In the genomic region with DNA sequence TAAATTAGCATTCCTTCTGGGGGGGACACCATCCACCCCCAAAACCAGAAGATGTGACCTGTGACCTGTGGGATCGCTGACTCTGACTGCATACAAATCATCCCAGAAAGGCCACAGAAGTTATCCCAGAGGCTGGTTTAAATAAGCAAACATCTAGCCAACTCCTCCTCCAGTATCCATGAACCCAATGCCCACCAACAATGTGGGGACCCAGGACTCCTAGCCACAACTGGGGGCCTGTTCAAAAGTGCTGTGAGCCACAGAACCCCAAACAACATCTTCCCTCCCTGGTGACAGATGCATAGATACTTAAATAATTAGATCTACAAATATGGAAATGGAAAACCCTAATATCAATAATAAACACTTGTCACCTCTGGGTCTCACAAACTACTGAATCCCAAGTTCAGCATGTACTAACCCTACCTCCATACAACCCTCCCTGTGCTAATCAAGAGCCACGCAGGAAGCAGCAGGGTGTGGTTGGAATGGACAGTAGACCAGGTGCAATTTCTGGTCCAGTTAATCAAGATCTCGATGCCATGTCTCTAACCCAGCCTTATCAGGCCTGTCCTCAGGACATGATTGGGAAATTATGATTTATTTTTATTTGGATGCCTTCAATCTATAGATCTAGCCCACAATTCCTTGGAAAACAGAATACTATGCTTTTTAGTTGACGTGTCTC, we compare ENCODE assay signal across 24 mouse cellular contexts. TPM values are rescaled to one million over a fixed set of nuclear protein-coding genes. Genes with fewer than 3 reads are reported as not detected.
A peak's percentile ranks its signal among the peaks of the same experiment; 100 is the strongest.
DNase-seq lines count a peak whose midpoint lies in the region; ATAC-seq and TF ChIP-seq lines count a peak whose summit lies in the region.
"Had no signal": no experiment of that assay in that cellular context is flagged by ENCODE, and none has a peak within 500 bp of the region (broad histone marks: within the 10 kb centered on the region; RNA-seq: fewer than 3 reads in every experiment).

No protein-coding gene starts in this region.

- no peak for ATAC-seq in heart, embryonic 15.5 days (replicated peaks; ENCODE audit: insufficient number of reproducible peaks, insufficient read depth, low FRiP score, low read depth)
- no peak for ATAC-seq in kidney, embryonic 15.5 days (replicated peaks; ENCODE audit: low FRiP score)
- ATAC-seq: activated CD4-positive, CD25-positive, alpha-beta regulatory T cell, adult 4 months; forebrain, embryonic 14.5 days; inflammation-experienced regulatory T-cells, adult 6 months; intestine, postnatal 0 days; Patski had no signal

- no peak for DNase-seq in gastrocnemius, adult 2 months
- no peak for DNase-seq in gastrocnemius, postnatal 4 days (ENCODE audit: low spot score in 2 of 2)
- DNase-seq in heart, embryonic 10.5 days (ENCODE audit: low spot score), result no peak
- DNase-seq in kidney, postnatal 25 days, result no peak
- peak; percentile 5 for DNase-seq in MEL (ENCODE audit: low read depth, low spot score)
- no peak for DNase-seq in thymus, postnatal 25 days
- DNase-seq: adrenal gland, postnatal 14 days; cerebellum, adult 18-20 months; cerebellum, adult 9-11 months; cerebellum, postnatal 36 days; gastrocnemius, postnatal 36 days had no signal

- peaks cover 17% of the 10 kb centered on the region for H3K36me3 ChIP-seq in heart, embryonic 15.5 days
- peaks cover 55% of the 10 kb centered on the region for H3K36me3 ChIP-seq in heart, embryonic 10.5 days
- H3K36me3 ChIP-seq in kidney, embryonic 15.5 days, result peaks cover 60% of the 10 kb centered on the region
- H3K36me3 ChIP-seq in MEL (ENCODE audit: control insufficient read depth in 1 of 2, insufficient read depth in 2 of 2, low read length in 2 of 2), result peaks cover 10 to 18% of the 10 kb centered on the region in 2 experiments

- no peak for TF ChIP-seq RAD21 in MEL (IDR thresholded peaks at IDR 0.05; ENCODE audit: low read depth, low read length)

- H3K9me3 ChIP-seq in heart, embryonic 15.5 days (replicated peaks), result no peaks in the 10 kb centered on the region
- no peaks in the 10 kb centered on the region for H3K9me3 ChIP-seq in heart, embryonic 10.5 days
- H3K9me3 ChIP-seq in kidney, embryonic 15.5 days (replicated peaks), result no peaks in the 10 kb centered on the region
- no peaks in the 10 kb centered on the region for H3K9me3 ChIP-seq in MEL (replicated peaks; ENCODE audit: insufficient read depth, low read length)
- H3K9me3 ChIP-seq: embryonic facial prominence, embryonic 15.5 days; hindbrain, embryonic 15.5 days had no signal

- peak overlapping the region; percentile 94; the same call in 1 of the 2 replicates for H3K27ac ChIP-seq in gastrocnemius, adult 2 months
- 0 out of 2 replicates have a peak overlapping the region, but pooled peaks have one; percentile 5 for H3K27ac ChIP-seq in heart, embryonic 15.5 days
- no peak overlapping the region for H3K27ac ChIP-seq in heart, embryonic 10.5 days
- H3K27ac ChIP-seq in kidney, embryonic 15.5 days, result peak overlapping the region; percentile 15; the same call in 1 of the 2 replicates
- H3K27ac ChIP-seq in MEL (ENCODE audit: control insufficient read depth, low read depth, low read length), result no peak overlapping the region
- H3K27ac ChIP-seq: forebrain, embryonic 10.5 days; hindbrain, embryonic 10.5 days; hindbrain, embryonic 15.5 days had no signal

- no peak for TF ChIP-seq POLR2A in MEL (IDR thresholded peaks at IDR 0.05; ENCODE audit: control insufficient read depth in 1 of 2, insufficient read depth in 1 of 2, low read depth in 1 of 2, low read length in 2 of 2, poor library complexity in 1 of 2)

- TF ChIP-seq EP300 in MEL (IDR thresholded peaks at IDR 0.05; ENCODE audit: low read depth in 1 of 2, low read length in 2 of 2), result no peak

- no peak for TF ChIP-seq CTCF in gastrocnemius, adult 2 months (IDR thresholded peaks at IDR 0.05)
- TF ChIP-seq CTCF in MEL (IDR thresholded peaks at IDR 0.05 in 2 of 3, conservative IDR thresholded peaks at IDR 0.05 in 1 of 3; ENCODE audit: control insufficient read depth in 1 of 3, insufficient read depth in 1 of 3, low read depth in 2 of 3, low read length in 3 of 3, poor library complexity in 1 of 3, severe bottlenecking in 1 of 3), result no peak

- no peak overlapping the region for H3K4me2 ChIP-seq in heart, embryonic 15.5 days
- H3K4me2 ChIP-seq in kidney, embryonic 15.5 days, result no peak overlapping the region
- H3K4me2 ChIP-seq: embryonic facial prominence, embryonic 15.5 days; heart, embryonic 11.5 days; hindbrain, embryonic 15.5 days had no signal

- WGBS in heart, embryonic 15.5 days, result 77% methylated on average over 4 of the region's 4 CpGs
- WGBS in heart, embryonic 10.5 days, result 82% methylated on average over 4 of the region's 4 CpGs
- 67% methylated on average over 4 of the region's 4 CpGs for WGBS in kidney, embryonic 15.5 days

- no peak overlapping the region for H3K4me3 ChIP-seq in gastrocnemius, adult 2 months
- H3K4me3 ChIP-seq in heart, embryonic 15.5 days, result no peak overlapping the region
- no peak overlapping the region for H3K4me3 ChIP-seq in heart, embryonic 10.5 days
- H3K4me3 ChIP-seq in kidney, embryonic 15.5 days (replicated peaks), result no peak overlapping the region
- H3K4me3 ChIP-seq in MEL (ENCODE audit: control insufficient read depth in 1 of 2, insufficient read depth in 1 of 2, low read depth in 2 of 2, low read length in 2 of 2), result no peak overlapping the region
- H3K4me3 ChIP-seq: embryonic facial prominence, embryonic 15.5 days; erythroblast, embryonic 14.5 days; forebrain, embryonic 10.5 days; hindbrain, embryonic 10.5 days; hindbrain, embryonic 15.5 days had no signal

- peaks cover 92% of the 10 kb centered on the region for H3K4me1 ChIP-seq in heart, embryonic 15.5 days (replicated peaks)
- H3K4me1 ChIP-seq in heart, embryonic 10.5 days, result peaks cover 82% of the 10 kb centered on the region
- peaks cover 83% of the 10 kb centered on the region for H3K4me1 ChIP-seq in kidney, embryonic 15.5 days
- peaks cover 2 to 5% of the 10 kb centered on the region in 2 experiments; a peak in 2 of 4 replicates for H3K4me1 ChIP-seq in MEL (ENCODE audit: control insufficient read depth in 1 of 2, insufficient read depth in 2 of 2, low read length in 2 of 2)

- intact Hi-C loops in gastrocnemius, adult 2 months (cut with DNase I), result no loop called here

- no peaks in the 10 kb centered on the region for H3K27me3 ChIP-seq in heart, embryonic 15.5 days
- H3K27me3 ChIP-seq in heart, embryonic 10.5 days (ENCODE audit: insufficient read depth, poor library complexity, severe bottlenecking), result no peaks in the 10 kb centered on the region
- H3K27me3 ChIP-seq in kidney, embryonic 15.5 days, result no peaks in the 10 kb centered on the region
- H3K27me3 ChIP-seq in MEL (ENCODE audit: control insufficient read depth in 1 of 2, insufficient read depth in 2 of 2, low read length in 2 of 2), result no peaks in the 10 kb centered on the region
- H3K27me3 ChIP-seq: embryonic facial prominence, embryonic 15.5 days; hindbrain, embryonic 15.5 days; Patski had no signal

- H3K9ac ChIP-seq in heart, embryonic 15.5 days, result peak overlapping the region; percentile 7; the same call in 1 of the 2 replicates
- H3K9ac ChIP-seq in kidney, embryonic 15.5 days, result no peak overlapping the region
- no peak overlapping the region for H3K9ac ChIP-seq in MEL (ENCODE audit: control insufficient read depth, low read depth, low read length, poor library complexity, severe bottlenecking)
- H3K9ac ChIP-seq: embryonic facial prominence, embryonic 15.5 days; hindbrain, embryonic 15.5 days had no signal

- peaks cover 26% of the 10 kb centered on the region for H3K79me2 ChIP-seq in MEL (ENCODE audit: control insufficient read depth, insufficient read depth, low read length, poor library complexity)

TF ChIP-seq in MEL, 35 proteins besides CTCF, POLR2A, EP300 and RAD21 (continues in another document):
- TF ChIP-seq GABPA (IDR thresholded peaks at IDR 0.05; ENCODE audit: low read depth, low read length), result no peak
- TF ChIP-seq NELFE (IDR thresholded peaks at IDR 0.05; ENCODE audit: low read depth, low read length), result no peak
- no peak for TF ChIP-seq CHD1 (IDR thresholded peaks at IDR 0.05; ENCODE audit: low read depth, low read length)
- TF ChIP-seq MAFK (IDR thresholded peaks at IDR 0.05; ENCODE audit: borderline replicate concordance, low read depth, low read length), result no peak
- TF ChIP-seq BHLHE40 (IDR thresholded peaks at IDR 0.05; ENCODE audit: borderline replicate concordance, low read depth, low read length), result no peak
- TF ChIP-seq MYB (IDR thresholded peaks at IDR 0.05; ENCODE audit: low read depth, low read length), result no peak
- no peak for TF ChIP-seq SMC3 (IDR thresholded peaks at IDR 0.05; ENCODE audit: low read depth, low read length)
- no peak for TF ChIP-seq TAL1 (IDR thresholded peaks at IDR 0.05; ENCODE audit: low read length)
- no peak for TF ChIP-seq ZKSCAN1 (IDR thresholded peaks at IDR 0.05; ENCODE audit: low read depth, low read length)
- TF ChIP-seq GATA1 (IDR thresholded peaks at IDR 0.05; ENCODE audit: low read depth, low read length), result no peak
- no peak for TF ChIP-seq MEF2A (IDR thresholded peaks at IDR 0.05; ENCODE audit: extremely low read depth, insufficient replicate concordance, low read depth, low read length, poor library complexity, severe bottlenecking)
- no peak for TF ChIP-seq MYC (IDR thresholded peaks at IDR 0.05; ENCODE audit: low read depth, low read length)
- no peak for TF ChIP-seq ZC3H11A (IDR thresholded peaks at IDR 0.05; ENCODE audit: low read depth, low read length)
- no peak for TF ChIP-seq ZNF384 (IDR thresholded peaks at IDR 0.05; ENCODE audit: low read depth, low read length)

RNA-seq across cellular contexts. Expression of gene Gm20721, which starts 5.5 kb away (rescaled TPM):
- total RNA-seq in gastrocnemius, adult 2 months (2021), result 1 to 10 TPM; 1.9 to 3.4 TPM
- total RNA-seq in gastrocnemius, postnatal 4 days (2021), result 1 to 10 TPM; 4.8 to 6.4 TPM
- 17.1 and 32.0 TPM in 2 replicates for polyA plus RNA-seq in heart, embryonic 15.5 days (2015; fragmentation: Nextera tagmentation; extraction: Ambion mirVana)
- 7.1 and 20.6 TPM in 2 replicates for polyA plus RNA-seq in heart, embryonic 10.5 days (2016; fragmentation: Nextera tagmentation; extraction: Ambion mirVana)
- 13.1 and 15.7 TPM in 2 replicates for polyA plus RNA-seq in kidney, embryonic 15.5 days (2015; fragmentation: Nextera tagmentation; extraction: Ambion mirVana)
- total RNA-seq in MEL (2012; rRNA removed), result 26.9 and 34.2 TPM in 2 replicates
- polyA plus RNA-seq in MEL (2012; ENCODE audit: insufficient read depth in 1 of 2, insufficient read length in 2 of 2, low read depth in 1 of 2, low replicate concordance in 2 of 2, missing spikeins in 1 of 2), result 100 to 1,000 TPM in 1 of 2 experiments, not detected in 1; 171 TPM
- polyA plus RNA-seq: inflammation-experienced regulatory T-cells, adult 6 months had no signal

RNA-seq across cellular contexts. Expression of gene Gnas, which starts 56.9 kb away (rescaled TPM):
- 1,000 to 10,000 TPM; 1,330 to 1,331 TPM for total RNA-seq in gastrocnemius, adult 2 months (2021)
- total RNA-seq in gastrocnemius, postnatal 4 days (2021), result 1,000 to 10,000 TPM; 3,196 to 3,475 TPM
- 1,401 and 1,438 TPM in 2 replicates for polyA plus RNA-seq in heart, embryonic 15.5 days (2015; fragmentation: Nextera tagmentation; extraction: Ambion mirVana)
- polyA plus RNA-seq in heart, embryonic 10.5 days (2016; fragmentation: Nextera tagmentation; extraction: Ambion mirVana), result 964 and 1,128 TPM in 2 replicates
- 1,546 and 1,642 TPM in 2 replicates for polyA plus RNA-seq in kidney, embryonic 15.5 days (2015; fragmentation: Nextera tagmentation; extraction: Ambion mirVana)
- total RNA-seq in MEL (2012; rRNA removed), result 255 and 273 TPM in 2 replicates
- polyA plus RNA-seq in MEL (2012; ENCODE audit: insufficient read depth in 1 of 2, insufficient read length in 2 of 2, low read depth in 1 of 2, low replicate concordance in 2 of 2, missing spikeins in 1 of 2), result 100 to 1,000 TPM; 383 to 447 TPM

Comparison
In these comparisons a context has a peak if more than half of its experiments do, and no peak if none do; other contexts are left out.
1. H3K27ac ChIP-seq: peak in gastrocnemius, adult 2 months (single experiment), heart, embryonic 15.5 days (single experiment) and kidney, embryonic 15.5 days (single experiment); none in heart, embryonic 10.5 days (single experiment) and MEL (single experiment).